Mouse (Mus musculus): ENCODE measurements around the gene Draxin.
A peak's percentile ranks its signal among the peaks of the same experiment; 100 is the strongest.

Draxin gene

GRCm38 (mm10) chr4:148083176-148083899, 47.2 kb downstream of the Draxin start:
- DNase-seq (ENCODE audit: low spot score in 2 of 2), result no peak

DNA sequence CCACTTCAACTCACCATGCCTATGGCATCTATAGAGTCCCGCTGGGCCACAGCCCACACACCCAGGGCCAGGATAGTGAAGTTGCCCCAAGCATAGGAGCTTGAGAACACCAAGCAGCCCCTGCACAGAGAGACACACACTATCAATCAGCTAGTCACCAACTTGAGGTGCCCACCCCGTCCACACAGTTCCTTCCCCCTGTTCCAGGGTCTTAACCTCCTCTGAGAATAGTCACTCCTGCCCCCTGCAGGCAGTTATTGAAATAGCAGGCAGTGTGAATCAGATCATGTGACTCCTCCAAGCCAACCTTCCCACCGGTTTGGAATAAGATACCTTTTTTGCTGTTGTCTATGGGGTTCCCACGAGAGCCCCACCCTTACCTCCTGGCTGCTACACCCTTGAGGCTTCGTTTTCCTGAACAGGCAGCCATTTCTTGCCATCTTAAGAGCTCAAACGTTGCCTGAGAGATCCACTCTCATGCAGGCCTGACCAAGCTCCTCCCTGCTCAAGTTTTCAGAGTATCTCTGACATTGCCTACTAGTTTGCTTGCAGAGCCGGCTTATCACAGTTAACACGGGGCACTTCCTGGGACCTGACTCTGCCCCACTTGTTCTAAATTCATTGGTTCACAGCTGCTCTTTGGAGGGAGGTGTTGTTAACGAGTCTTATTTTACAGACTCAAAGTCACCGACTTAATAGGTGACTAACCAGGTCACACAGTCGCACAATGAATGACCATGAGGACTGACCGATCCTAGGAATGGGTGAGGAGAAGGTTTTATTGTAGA, 48.0 kb downstream of the Draxin start:
- DNase-seq (ENCODE audit: low spot score in 2 of 2), result no peak

DNA sequence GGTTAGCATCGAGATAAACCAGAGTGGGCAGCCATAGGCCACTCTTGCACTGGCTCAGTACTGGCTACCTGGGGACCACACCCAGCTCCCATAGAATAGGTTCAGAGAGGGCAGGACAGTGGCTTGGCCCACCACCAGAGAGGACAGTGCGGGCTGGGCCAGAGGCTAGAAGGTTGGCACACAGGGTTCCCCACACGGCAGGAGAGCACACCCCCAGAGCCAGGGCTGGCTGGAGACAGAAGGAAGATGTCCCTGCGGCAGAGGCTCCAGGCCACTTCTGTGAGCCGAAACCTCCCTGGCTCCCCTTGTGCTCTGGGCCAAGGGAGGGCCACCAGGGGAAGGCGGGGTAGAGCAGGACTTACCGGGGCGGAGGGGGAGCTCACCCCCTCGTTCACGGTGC, 49.3 kb downstream of the Draxin start:
- no peak for DNase-seq (ENCODE audit: low spot score in 2 of 2)

- DNase-seq (ENCODE audit: low spot score in 2 of 2), result no peak
Observed at GRCm38 (mm10) chr4:148080597-148080973, 49.9 kb downstream of the Draxin start.

GRCm38 (mm10) chr4:148079944-148080596, 50.4 kb downstream of the Draxin start:
- no peak for DNase-seq (ENCODE audit: low spot score in 2 of 2)

DNA sequence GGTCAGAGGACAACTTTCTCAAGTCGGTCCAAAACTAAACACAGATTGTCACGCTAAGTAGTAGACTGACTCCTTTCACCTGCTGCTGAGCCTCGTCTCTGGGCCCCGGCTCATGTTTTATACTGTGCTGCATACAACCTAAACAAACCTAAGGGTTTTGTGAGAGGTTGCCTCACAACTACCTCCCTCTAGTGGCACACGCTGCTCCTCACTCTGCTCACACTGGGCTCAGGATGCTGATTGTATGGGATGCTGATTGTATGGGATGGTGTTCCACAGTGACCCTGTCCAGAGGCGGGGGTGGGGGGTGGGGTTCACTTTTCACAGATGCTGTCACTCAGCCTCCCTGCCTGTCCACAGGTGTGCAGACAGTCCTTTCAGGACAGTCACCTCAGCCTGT, 51.3 kb downstream of the Draxin start:
- DNase-seq (ENCODE audit: low spot score in 2 of 2), result no peak

DNA sequence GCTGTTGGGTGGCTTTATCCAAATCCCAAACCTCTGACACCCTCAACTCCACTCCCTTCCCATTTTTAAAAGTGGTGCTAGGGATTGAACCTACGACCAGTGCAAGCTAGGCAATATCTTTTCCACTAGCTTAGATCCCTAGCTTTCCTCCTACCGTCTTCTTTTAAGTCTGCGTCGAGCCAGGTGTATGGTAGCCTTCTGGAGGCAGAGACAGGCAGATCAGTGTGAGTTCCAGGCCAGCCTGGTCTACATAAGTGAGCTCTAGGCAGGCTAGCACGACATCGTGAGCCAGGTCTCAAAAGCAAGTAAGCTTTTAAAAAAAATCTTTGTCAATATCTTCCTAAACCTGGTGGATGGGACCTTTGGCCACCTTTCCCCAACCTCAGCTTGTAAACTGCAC, 54.6 kb downstream of the Draxin start:
- DNase-seq (ENCODE audit: low spot score in 2 of 2), result no peak

- DNase-seq (ENCODE audit: low spot score in 2 of 2), result peak; percentile 61 to 69
Observed at GRCm38 (mm10) chr4:148075259-148075658, 55.2 kb downstream of the Draxin start.

GRCm38 (mm10) chr4:148074521-148075189, 55.8 kb downstream of the Draxin start:
- DNase-seq (ENCODE audit: low spot score in 2 of 2), result no peak

GRCm38 (mm10) chr4:148071508-148071907, 59.0 kb downstream of the Draxin start:
- DNase-seq (ENCODE audit: low spot score in 2 of 2), result no peak

- DNase-seq (ENCODE audit: low spot score in 2 of 2), result no peak
Observed at GRCm38 (mm10) chr4:148069602-148070218, 60.8 kb downstream of the Draxin start.

DNA sequence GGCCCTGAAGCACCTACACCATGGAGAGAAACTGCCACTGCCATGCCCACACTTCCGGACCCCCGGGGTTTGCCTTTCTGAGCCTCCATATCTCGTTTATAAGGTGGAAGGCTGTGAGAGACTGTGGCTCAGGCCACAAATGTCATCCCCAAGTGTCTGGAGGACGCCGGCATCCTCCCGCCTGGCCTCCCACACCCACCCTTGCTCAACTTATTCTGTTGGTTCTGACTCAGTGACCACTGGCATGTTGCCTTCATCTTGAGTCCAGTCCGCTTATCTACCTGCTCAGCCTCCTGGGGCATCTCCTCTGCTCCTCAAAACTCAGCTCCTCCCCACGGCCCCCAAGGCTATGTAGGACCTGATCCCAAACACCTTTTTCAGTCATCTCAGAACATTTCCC, 63.2 kb downstream of the Draxin start:
- no peak for DNase-seq (ENCODE audit: low spot score in 2 of 2)

- DNase-seq (ENCODE audit: low spot score in 2 of 2), result peak in 1 of 2 experiments; percentile 50
Observed at GRCm38 (mm10) chr4:148066401-148066744, 64.1 kb downstream of the Draxin start.

DNA sequence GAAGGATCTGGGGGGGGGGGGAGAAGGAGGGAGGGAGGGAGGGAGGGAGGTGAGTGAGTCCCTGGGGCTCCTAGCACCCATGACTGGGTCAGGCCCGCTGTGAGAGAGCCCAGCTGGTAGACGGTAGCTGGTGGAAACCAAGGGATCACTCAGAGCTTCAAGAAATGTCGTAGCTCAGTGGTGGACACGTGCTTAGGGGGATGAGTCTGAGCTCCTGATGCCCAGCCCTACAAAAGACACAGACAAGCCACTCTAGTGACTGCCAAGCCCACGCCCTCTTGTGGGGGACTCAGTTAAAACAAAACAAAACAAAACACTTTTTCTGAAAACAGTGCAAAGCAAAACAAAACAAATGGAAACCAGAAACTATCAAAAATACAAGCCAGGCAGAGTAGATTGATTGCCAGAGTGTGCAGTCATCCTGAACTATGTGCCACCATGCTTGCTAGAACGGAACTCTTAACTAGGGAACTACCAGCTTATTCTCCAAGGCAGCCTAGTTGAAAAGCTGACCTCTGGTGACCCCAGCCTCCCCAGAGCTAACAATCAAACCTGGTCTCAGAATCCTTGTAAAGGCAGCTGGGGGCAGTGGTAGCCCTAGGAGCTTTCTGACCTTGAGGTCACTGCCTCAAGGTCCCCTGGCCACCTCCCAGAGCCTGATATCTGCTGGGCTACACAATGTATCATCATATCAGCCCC, 64.6 kb downstream of the Draxin start:
- DNase-seq (ENCODE audit: low spot score in 2 of 2), result no peak

DNA sequence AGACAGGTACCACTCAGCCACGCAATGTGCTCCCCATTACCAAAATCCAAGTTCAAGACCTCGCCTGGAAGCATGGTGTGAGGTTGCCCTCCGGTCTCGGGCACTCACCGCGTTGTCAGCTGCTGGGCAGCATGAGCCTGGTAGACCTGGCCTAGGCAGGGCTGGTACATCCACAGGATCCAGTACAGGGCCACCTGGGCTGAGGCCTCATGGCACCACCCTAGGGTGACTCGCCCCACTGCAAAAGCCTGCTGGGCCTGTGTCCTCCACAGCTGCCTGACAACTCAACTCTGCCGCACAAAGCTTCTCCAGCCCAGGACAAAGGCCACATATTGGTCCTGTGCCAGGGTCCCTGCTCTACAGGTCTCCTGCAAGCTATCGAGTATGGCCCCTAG, 69.4 kb downstream of the Draxin start:
- no peak for DNase-seq (ENCODE audit: low spot score in 2 of 2)

GRCm38 (mm10) chr4:148060120-148061085, 70.1 kb downstream of the Draxin start:
- no peak for DNase-seq (ENCODE audit: low spot score in 2 of 2)

DNA sequence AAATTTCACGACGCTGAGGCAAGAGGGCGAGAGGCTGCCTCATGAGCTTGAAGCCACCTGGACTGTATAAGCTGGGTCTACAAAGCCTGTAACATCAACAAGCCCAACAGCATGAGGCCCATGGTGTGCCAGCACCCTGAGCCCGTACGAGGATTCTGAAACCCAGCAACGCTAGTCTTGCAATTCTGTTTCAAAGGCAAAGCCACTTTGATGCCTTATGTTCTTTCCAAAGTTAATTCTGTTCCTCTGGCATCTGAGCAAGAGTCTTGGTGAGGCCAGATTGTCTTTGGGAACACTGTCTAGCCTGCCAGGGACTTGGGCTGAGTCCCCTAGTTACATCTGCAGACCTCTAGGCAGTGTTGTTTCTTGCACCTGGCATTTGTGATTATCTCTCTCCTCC, 71.5 kb downstream of the Draxin start:
- DNase-seq (ENCODE audit: low spot score in 2 of 2), result no peak

GRCm38 (mm10) chr4:148058218-148058819, 72.2 kb downstream of the Draxin start:
- no peak for DNase-seq (ENCODE audit: low spot score in 2 of 2)

- no peak for DNase-seq (ENCODE audit: low spot score in 2 of 2)
Observed at GRCm38 (mm10) chr4:148057661-148058209, 72.8 kb downstream of the Draxin start.
